Mouse (Mus musculus) kidney, adult 2 months (tissue): ENCODE measurements around the gene Mobp.

Experiments used
- CTCF ChIP-seq: fragments of 200-500 bp; conservative IDR thresholded peaks from 2 replicates; pipeline ENCODE4 v1.5.1; 2011; ENCODE audit warnings: low read depth, mild to moderate bottlenecking, control low read depth, low read length, moderate library complexity, mixed read lengths; ENCODE audit not compliant: insufficient read depth, insufficient read length
- POLR2A ChIP-seq: fragments of 200-500 bp; IDR thresholded peaks from one replicate; pipeline ENCODE4 v1.6.1; 2011; ENCODE audit warnings: low read depth, low read length, control low read depth

- TF ChIP-seq CTCF (peak; percentile 45), POLR2A (no peak)
Observed at GRCm38 (mm10) chr9:120186856-120187255, 37.3 kb downstream of the Mobp start.
